Mouse (Mus musculus) fat pad, adult 2 months (tissue): ENCODE results near the gene Pdxdc1.
"Not testable (repeated sequence)": the region's sequence is repeated elsewhere in the genome, so short reads cannot be mapped to it uniquely, and the experiment has no call there.

ENCODE experiments used
- DNase-seq: peaks from one replicate; pipeline ENCODE4 v3.0.0-alpha.2; 2011; ENCODE audit warnings: low read depth, low spot score; ENCODE audit errors: extremely low read depth

Pdxdc1 gene

DNA sequence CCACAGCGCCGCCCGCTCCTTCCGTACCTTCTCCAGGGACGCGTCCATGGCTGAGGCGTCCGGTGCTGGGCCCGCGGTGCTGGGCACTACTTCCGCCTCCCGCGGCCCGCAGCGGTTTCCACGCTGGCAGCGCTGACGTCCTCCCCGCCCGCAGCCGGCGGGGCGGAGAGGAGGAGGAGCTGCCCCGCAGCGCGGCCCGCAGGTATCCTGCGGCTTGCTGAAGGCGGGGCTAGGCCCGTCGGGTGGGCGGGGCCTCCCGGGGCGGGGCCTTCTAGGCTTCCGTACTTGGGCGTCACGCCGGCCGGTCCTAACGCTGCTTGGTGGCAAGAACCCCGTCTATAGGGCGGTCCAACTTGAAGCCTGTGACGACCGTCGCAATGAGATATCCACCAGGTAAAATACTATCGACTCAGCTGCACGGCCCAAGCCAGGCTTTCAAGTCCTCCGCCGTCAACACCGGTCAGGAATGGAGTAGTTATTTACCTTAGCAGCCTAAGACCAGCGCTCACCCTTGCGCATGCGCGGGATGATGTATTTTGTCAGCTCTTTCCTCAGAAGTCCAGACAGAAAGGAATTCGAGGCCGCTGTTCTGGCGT is at the start of gene Pdxdc1, which contains the start of gene Mpv17l:
TSS of gene Pdxdc1 (minus strand) at position 244 of the 596 bp plus-strand sequence.
TSS of gene Mpv17l (plus strand) at position 274 of the 596 bp plus-strand sequence.
- peak; percentile 61 for DNase-seq

DNA sequence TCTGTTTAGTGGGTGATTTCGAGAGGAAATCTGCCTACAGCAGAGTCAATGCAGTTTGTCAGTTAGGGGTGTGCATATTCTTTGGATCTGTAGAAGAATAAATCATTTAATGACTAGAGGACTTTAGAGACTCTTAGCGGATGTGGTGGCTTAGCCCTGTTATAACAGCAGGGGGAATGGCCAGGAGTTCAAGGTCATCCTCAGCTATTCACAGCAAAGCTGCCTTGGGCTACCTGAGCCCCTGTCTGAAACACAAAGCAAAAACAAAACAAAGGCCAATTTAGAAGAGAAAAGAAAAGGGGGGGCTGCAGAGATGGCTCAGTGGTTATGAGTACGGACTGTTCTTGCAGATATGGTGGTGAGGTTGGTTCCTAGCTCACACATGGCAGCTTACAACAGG is 48.3 kb upstream of the Pdxdc1 start:
- no peak for DNase-seq

DNA sequence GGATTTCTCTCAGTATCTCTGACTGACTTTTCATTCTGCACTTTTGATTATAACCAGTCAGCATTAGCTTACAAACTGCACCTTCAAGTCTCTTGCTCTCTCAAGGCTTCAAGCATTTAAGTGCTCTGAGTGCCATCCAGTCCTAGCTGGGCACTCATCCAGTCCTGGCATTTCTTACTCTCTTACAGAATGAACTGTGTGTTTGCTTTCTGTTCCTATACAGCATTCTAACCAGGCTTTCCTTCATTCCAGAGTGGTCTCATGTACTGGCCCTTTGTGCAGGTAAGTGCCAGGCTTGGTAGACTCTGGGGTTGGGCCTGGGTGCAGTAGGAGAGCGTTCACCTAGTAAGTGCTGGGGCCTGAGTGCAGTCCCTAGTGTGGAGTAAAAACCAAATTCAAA is 43.4 kb upstream of the Pdxdc1 start:
- no peak for DNase-seq

- no peak for DNase-seq
These were observed 42.2 kb upstream of the Pdxdc1 start for GRCm38 (mm10) chr16:13945153-13945552.

- no peak for DNase-seq
These were observed 41.8 kb upstream of the Pdxdc1 start for GRCm38 (mm10) chr16:13944752-13945151.

- DNase-seq: no peak
These were observed 41.2 kb upstream of the Pdxdc1 start for GRCm38 (mm10) chr16:13944178-13944577.

DNA sequence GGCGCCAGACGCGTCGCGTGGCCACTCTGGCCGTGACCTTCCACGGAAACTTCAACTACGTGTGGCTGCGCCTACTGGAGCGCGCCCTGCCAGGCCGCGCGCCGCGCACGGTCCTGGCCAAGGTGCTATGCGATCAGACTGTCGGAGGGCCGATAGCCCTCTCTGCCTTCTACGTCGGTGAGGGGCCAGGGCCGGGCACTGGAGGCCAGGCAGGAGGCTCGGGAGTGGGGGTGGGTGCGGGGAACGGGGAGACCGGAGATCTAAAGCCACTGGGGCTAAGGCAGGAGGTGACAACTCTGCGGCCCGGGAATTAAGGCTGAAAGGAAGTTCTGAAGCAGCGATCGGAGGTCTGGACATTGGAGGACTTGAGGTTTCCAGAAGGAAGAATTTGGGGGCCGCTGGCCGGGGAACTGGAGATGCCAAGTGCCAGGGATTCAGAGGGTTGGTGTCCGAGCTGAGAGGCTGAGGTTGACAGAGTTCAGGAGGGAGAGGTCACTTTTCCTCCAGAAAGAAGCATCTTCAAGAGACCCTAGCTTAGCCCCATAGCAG is 38.0 kb upstream of the Pdxdc1 start:
- DNase-seq: no peak

- peak; percentile 11 for DNase-seq
These were observed 37.4 kb upstream of the Pdxdc1 start for GRCm38 (mm10) chr16:13940139-13940846.

DNA sequence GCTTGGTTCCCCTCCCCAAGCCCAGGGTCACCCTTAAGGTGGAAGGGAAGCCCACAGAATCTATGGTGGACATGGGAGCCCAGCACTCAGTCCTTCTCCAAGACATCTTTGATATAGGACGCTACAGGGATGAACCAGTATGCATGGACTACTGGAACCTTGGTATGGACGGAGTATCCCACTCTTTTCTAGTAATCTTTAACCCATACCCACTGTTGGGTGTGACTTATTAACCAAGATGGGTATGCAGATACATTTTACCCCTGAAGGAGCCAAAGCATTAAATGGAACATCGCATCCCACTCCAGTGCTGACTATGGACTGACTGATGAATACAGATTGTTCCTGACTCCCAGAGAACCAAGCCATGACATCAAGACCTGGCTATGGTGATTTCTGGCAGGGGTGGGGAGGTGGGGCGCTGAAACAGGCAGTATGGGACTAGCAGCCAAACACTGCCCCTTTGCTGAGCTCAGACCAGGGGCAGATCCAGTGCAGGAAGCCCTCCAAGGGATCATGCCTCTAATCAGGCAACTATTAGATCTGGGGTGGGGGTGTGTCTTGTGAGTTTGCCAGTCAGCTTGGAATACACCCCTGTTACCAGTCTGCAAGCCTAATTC is 24.6 kb upstream of the Pdxdc1 start:
- DNase-seq: no peak

- not testable (repeated sequence) for DNase-seq
These were observed 20.0 kb upstream of the Pdxdc1 start for GRCm38 (mm10) chr16:13922966-13923365.

- not testable (repeated sequence) for DNase-seq
These were observed 19.6 kb upstream of the Pdxdc1 start for GRCm38 (mm10) chr16:13922499-13922898.

DNA sequence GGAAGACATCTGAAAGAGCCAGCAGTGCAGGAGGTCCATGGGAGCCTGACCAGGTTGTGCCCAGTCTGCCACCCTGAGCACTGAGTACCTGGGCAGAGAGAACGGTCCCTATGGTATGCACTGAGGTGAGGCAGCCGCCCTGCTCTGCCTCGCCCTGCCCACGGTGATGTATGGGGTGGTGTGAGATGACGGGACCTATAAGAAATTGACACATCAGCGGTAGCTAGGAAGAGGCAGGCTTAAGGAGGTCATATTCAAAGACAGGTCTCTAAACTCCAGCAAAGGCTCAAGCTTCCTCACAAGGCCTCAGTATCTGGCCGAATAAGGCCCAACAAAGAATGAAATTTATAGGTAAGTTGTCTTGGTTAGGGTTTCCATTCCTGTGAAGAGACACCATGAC is 18.9 kb upstream of the Pdxdc1 start:
- no peak for DNase-seq

DNA sequence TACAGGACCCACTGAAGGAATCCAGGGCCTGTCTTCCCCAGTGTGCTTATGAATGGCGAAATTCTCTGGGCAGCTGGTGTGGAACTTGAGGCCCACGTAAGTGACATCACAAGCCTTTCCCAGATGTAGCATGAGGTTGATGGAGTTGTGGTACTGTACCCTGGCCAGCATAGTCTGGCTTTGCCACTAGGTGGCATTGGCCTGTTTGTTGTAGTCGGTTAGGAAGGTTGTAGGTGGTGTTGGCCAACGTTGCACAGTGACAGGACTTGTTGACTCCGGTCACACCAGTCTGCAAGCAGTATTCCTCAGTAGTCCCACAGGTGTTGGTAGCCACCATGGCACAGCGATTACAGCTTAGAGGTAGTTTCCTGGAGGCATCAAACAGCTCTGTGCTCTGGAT is 18.1 kb upstream of the Pdxdc1 start:
- no peak for DNase-seq

- DNase-seq: no peak
These were observed 17.2 kb upstream of the Pdxdc1 start for GRCm38 (mm10) chr16:13920093-13920492.

DNA sequence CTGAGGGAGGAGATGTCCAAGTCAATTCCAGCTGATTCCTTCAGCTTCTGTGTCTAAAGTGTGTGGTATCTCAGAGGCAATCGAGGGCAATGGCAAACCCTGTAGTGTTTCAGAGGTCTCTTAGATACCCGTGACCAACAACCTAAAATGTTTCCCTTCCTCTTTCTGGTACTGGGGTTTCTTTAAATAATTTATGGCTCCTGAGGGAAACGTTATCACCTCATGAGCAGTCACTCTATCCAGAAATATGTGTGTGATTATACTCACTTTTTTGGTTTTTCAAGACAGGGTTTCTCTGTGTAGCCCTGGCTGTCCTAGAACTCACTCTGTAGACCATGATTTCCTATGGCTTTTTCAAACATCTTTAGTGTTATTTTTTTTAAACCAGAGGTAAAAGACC is 4.4 kb upstream of the Pdxdc1 start:
- no peak for DNase-seq

GRCm38 (mm10) chr16:13903488-13903887 is 557 bp upstream of the Pdxdc1 start:
- DNase-seq: no peak

GRCm38 (mm10) chr16:13902397-13902831 is 517 bp downstream of the Pdxdc1 start:
- no peak for DNase-seq

DNA sequence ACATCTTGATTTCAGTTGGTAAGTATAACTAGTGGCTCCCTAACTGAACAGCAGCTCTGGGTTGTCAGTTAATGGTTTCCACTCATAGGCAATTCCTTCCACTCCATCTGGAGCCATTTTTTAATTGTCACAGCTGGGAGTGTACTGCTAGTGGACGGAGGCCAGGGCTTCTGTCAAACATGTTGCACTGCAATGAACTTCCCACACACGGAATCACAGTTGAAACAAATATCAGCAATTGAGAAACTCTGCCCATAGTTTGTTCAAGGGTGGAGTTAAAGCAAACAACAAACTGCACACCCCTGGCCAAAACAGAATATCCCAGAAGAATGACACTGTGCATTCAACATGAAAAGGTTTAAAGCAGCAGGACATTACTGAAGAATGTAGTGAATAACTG is 4.0 kb downstream of the Pdxdc1 start:
- no peak for DNase-seq

GRCm38 (mm10) chr16:13896357-13896756 is 6.6 kb downstream of the Pdxdc1 start:
- DNase-seq: no peak

DNA sequence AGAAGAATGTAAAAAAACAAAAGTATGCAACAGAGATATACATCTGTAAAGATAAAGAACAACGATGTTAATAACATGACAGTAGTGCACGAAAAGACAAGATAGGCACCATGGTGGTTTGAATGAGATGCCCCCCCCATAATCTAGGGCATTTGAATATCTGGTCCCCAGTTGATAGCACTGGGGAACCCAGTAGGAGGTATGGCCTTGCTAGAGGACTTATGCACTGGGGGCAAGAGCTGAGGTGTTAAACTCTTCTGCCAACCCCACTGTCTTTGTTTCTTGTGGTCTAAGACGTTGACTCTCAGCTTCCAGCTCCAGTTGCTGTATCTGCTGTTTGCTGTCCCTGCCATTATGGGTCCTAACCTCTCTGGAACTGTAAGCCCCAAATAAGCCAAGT is 7.2 kb downstream of the Pdxdc1 start:
- no peak for DNase-seq

- no peak for DNase-seq
These were observed 8.8 kb downstream of the Pdxdc1 start for GRCm38 (mm10) chr16:13894097-13894496.

DNA sequence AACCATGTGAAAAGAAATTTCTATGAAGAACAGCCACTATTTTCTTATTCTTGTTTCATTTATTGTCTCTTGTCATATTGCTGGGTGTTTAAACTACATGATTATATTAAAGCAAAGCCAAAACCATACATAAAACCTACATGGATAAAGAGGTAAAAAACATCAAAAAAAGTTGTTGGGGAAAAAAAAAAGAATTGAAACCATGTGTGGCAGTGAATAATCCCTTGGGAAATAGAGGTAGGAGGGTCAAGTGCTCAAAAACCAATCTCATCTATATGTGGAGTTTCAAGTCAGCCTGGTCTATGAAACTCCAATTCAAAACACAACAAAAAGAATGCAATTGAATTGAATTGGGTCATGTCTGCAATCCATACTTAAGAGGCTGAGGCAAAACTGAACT is 10.1 kb downstream of the Pdxdc1 start:
- DNase-seq: no peak
